Mouse (Mus musculus) CH12.LX (cell line): ENCODE measurements around the gene Hmcn1. TPM values are rescaled to one million over a fixed set of nuclear protein-coding genes. Genes with fewer than 3 reads are reported as not detected.
A peak's percentile ranks its signal among the peaks of the same experiment; 100 is the strongest.

ENCODE experiments used
- DNase-seq: peaks from one replicate; pipeline ENCODE4 v3.0.0-alpha.2; 2013; ENCODE audit errors: extremely low read depth
- H3K27ac ChIP-seq: 2 replicates; pipeline ENCODE4 v1.5.1; 2012; ENCODE audit warnings: low read depth, mild to moderate bottlenecking, control low read depth, moderate library complexity; ENCODE audit not compliant: insufficient read depth
- H3K27me3 ChIP-seq: replicated peaks from 2 replicates; pipeline ENCODE3; 2012; ENCODE audit warnings: inconsistent platforms
- H3K36me3 ChIP-seq, 2 experiments: replicated peaks in 1 of 2; 2 replicates each; pipeline versions ENCODE3 to v1.6.1; 2012; ENCODE audit warnings: inconsistent platforms in 1 of 2, low read length in 1 of 2, mild to moderate bottlenecking in 1 of 2, mixed read lengths in 1 of 2, moderate library complexity in 1 of 2; ENCODE audit not compliant: control insufficient read depth in 1 of 2, insufficient read depth in 1 of 2
- H3K4me1 ChIP-seq, 2 experiments: 2 replicates each; pipeline ENCODE4 v1.6.1; 2012; ENCODE audit warnings: inconsistent platforms in 1 of 2, moderate library complexity in 1 of 2; ENCODE audit not compliant: insufficient read depth in 2 of 2, control insufficient read depth in 1 of 2
- H3K4me2 ChIP-seq: 2 replicates; pipeline ENCODE4 v1.6.1; 2012; ENCODE audit warnings: low read depth, mild to moderate bottlenecking, control low read depth; ENCODE audit not compliant: poor library complexity, insufficient read depth, severe bottlenecking
- H3K4me3 ChIP-seq, 3 experiments: fragments of 150-350 bp in 1 of 3; sonication (generic) in 1 of 3; replicated peaks in 1 of 3; 2 replicates each; pipeline versions ENCODE3 to v1.5.1; 2011 to 2012; ENCODE audit warnings: low read depth in 2 of 3, low read length in 2 of 3, mild to moderate bottlenecking in 2 of 3, moderate library complexity in 2 of 3, control low read depth in 1 of 3, improper control_type of control experiment in 1 of 3, inconsistent platforms in 1 of 3, mixed read lengths in 1 of 3; ENCODE audit not compliant: poor library complexity in 1 of 3
- H3K79me2 ChIP-seq: replicated peaks from 2 replicates; pipeline ENCODE4 v1.6.1; 2012; ENCODE audit warnings: mild to moderate bottlenecking, moderate library complexity; ENCODE audit not compliant: control insufficient read depth, poor library complexity, insufficient read depth, severe bottlenecking; ENCODE audit errors: extremely low read depth
- H3K9ac ChIP-seq: 2 replicates; pipeline ENCODE4 v1.6.1; 2012; ENCODE audit warnings: low read depth, mild to moderate bottlenecking, control low read depth, moderate library complexity; ENCODE audit not compliant: insufficient read depth
- H3K9me3 ChIP-seq: replicated peaks from 2 replicates; pipeline ENCODE3; 2012; ENCODE audit warnings: low read length, inconsistent platforms, mixed read lengths
- ELF1 ChIP-seq: IDR thresholded peaks from 2 replicates; pipeline ENCODE4 v1.6.1; 2014; ENCODE audit warnings: low read depth, mild to moderate bottlenecking, inconsistent platforms, low read length, improper control_type of control experiment
- HCFC1 ChIP-seq: IDR thresholded peaks from 2 replicates; pipeline ENCODE4 v1.6.1; 2012; ENCODE audit warnings: low read depth, mild to moderate bottlenecking, inconsistent platforms, low read length, improper control_type of control experiment
- JUN ChIP-seq: IDR thresholded peaks from 2 replicates; pipeline ENCODE4 v1.6.1; 2011; ENCODE audit warnings: low read depth, mild to moderate bottlenecking, low read length, improper control_type of control experiment, moderate library complexity; ENCODE audit not compliant: insufficient read depth
- JUND ChIP-seq: conservative IDR thresholded peaks from 2 replicates; pipeline ENCODE4 v1.6.1; 2011; ENCODE audit warnings: low read depth, low read length, improper control_type of control experiment
- KAT2A ChIP-seq: IDR thresholded peaks from 2 replicates; pipeline ENCODE4 v1.6.1; 2012; ENCODE audit warnings: low read length, improper control_type of control experiment, inconsistent platforms; ENCODE audit not compliant: insufficient replicate concordance
- MAX ChIP-seq: IDR thresholded peaks from 2 replicates; pipeline ENCODE4 v1.6.1; 2011; ENCODE audit warnings: low read length, improper control_type of control experiment
- MAZ ChIP-seq: IDR thresholded peaks from 2 replicates; pipeline ENCODE4 v1.6.1; 2012; ENCODE audit warnings: low read depth, mild to moderate bottlenecking, inconsistent platforms, low read length, improper control_type of control experiment, moderate library complexity
- MXI1 ChIP-seq: IDR thresholded peaks from 2 replicates; pipeline ENCODE4 v1.6.1; 2011; ENCODE audit warnings: mild to moderate bottlenecking, low read depth, low read length, improper control_type of control experiment
- MYC ChIP-seq: IDR thresholded peaks from 2 replicates; pipeline ENCODE4 v1.6.1; 2011; ENCODE audit warnings: low read depth, mild to moderate bottlenecking, improper control_type of control experiment, low read length
- NELFE ChIP-seq: IDR thresholded peaks from 2 replicates; pipeline ENCODE4 v1.6.1; 2011; ENCODE audit warnings: low read depth, low read length, improper control_type of control experiment
- NRF1 ChIP-seq: IDR thresholded peaks from 2 replicates; pipeline ENCODE4 v1.6.1; 2014; ENCODE audit warnings: low read depth, mild to moderate bottlenecking, inconsistent platforms, low read length, improper control_type of control experiment, moderate library complexity
- PAX5 ChIP-seq: IDR thresholded peaks from 2 replicates; pipeline ENCODE4 v1.6.1; 2012; ENCODE audit warnings: low read length, inconsistent platforms, mixed read lengths
- POLR2A ChIP-seq: IDR thresholded peaks from 2 replicates; pipeline ENCODE4 v1.6.1; 2011; ENCODE audit warnings: low read depth, mild to moderate bottlenecking, improper control_type of control experiment, low read length
- POLR2AphosphoS2 ChIP-seq: IDR thresholded peaks from 2 replicates; pipeline ENCODE4 v1.6.1; 2011; ENCODE audit warnings: low read depth, low read length, improper control_type of control experiment
- SIN3A ChIP-seq: IDR thresholded peaks from 2 replicates; pipeline ENCODE4 v1.6.1; 2012; ENCODE audit warnings: low read length, improper control_type of control experiment, inconsistent platforms
- SMC3 ChIP-seq: IDR thresholded peaks from 2 replicates; pipeline ENCODE4 v1.6.1; 2011; ENCODE audit warnings: low read depth, low read length, improper control_type of control experiment
- USF1 ChIP-seq: IDR thresholded peaks from 2 replicates; pipeline ENCODE4 v1.6.1; 2014; ENCODE audit warnings: low read depth, mild to moderate bottlenecking, inconsistent platforms, low read length, improper control_type of control experiment
- ZKSCAN1 ChIP-seq: IDR thresholded peaks from 2 replicates; pipeline ENCODE4 v1.6.1; 2012; ENCODE audit warnings: low read depth, inconsistent platforms, low read length, improper control_type of control experiment, borderline replicate concordance
- dilution Hi-C: fragments of 300-500 bp; cut with MboI; formaldehyde crosslinking; loops from 2 replicates; pipeline ENCODE4 v1.14.3; 2020; ENCODE audit warnings: low sequenced_read_pairs; ENCODE audit not compliant: extremely low pct_unique_long_range_greater_than_20kb, extremely low pct_ligation_motif_present
- in situ Hi-C: fragments of 300-500 bp; cut with MboI; formaldehyde crosslinking; loops from 3 replicates; pipeline ENCODE4 v1.14.3; 2019; ENCODE audit warnings: low sequenced_read_pairs, low pct_ligation_motif_present, low pct_unique_long_range_greater_than_20kb, mixed read lengths
- polyA plus RNA-seq: library from polyadenylated mRNA; unstranded; fragments of >175 nt; gene quantifications from 2 replicates; pipeline ENCODE4 v1.2.1, GENCODE M21; 2012; ENCODE audit warnings: low read depth; ENCODE audit not compliant: insufficient read length
- total RNA-seq, 2 experiments: library from RNA; depleted of rRNA; stranded (reverse); fragments of 300-350 nt in 1 of 2; fragments of >200 nt in 1 of 2; gene quantifications; 2 replicates each; pipeline ENCODE4 v1.2.3; 2012 to 2014

Gene Hmcn1
- total and polyA plus RNA-seq, 3 experiments: under 0.01 to 0.04 (median 0.01) TPM

GRCm38 (mm10) chr1:150753920-150754319 is 239.3 kb downstream of the Hmcn1 start:
- Histone ChIP-seq H3K9me3 (no peaks in the 10 kb centered on the region), H3K4me1 (peaks cover 0 to under 1% of the 10 kb centered on the region in 2 experiments; a peak in 3 of 4 replicates), H3K27me3 (no peaks in the 10 kb centered on the region), H3K27ac (no peak overlapping the region), H3K36me3 (no peaks in the 10 kb centered on the region), H3K4me3 (no peak overlapping the region), H3K79me2 (no peaks in the 10 kb centered on the region), H3K4me2 (no peak overlapping the region), H3K9ac (no peak overlapping the region)
- TF ChIP-seq JUND (peak; percentile 57), MXI1 (no peak), JUN (peak; percentile 33; the same call in 1 of the 2 replicates)
- in situ Hi-C loops (no loop called here), dilution Hi-C loops (no loop called here)
- DNase-seq: no peak

GRCm38 (mm10) chr1:150748783-150749182 is 244.5 kb downstream of the Hmcn1 start:
- Histone ChIP-seq H3K4me1 (no peaks in the 10 kb centered on the region), H3K27me3 (no peaks in the 10 kb centered on the region), H3K4me2 (no peak overlapping the region), H3K4me3 (no peak overlapping the region), H3K27ac (no peak overlapping the region), H3K9me3 (no peaks in the 10 kb centered on the region), H3K79me2 (no peaks in the 10 kb centered on the region), H3K9ac (no peak overlapping the region), H3K36me3 (no peaks in the 10 kb centered on the region)
- DNase-seq: no peak
- dilution Hi-C loops: no loop called here
- TF ChIP-seq KAT2A (no peak), POLR2A (no peak), PAX5 (no peak), SIN3A (no peak)
- in situ Hi-C loops: no loop called here

DNA sequence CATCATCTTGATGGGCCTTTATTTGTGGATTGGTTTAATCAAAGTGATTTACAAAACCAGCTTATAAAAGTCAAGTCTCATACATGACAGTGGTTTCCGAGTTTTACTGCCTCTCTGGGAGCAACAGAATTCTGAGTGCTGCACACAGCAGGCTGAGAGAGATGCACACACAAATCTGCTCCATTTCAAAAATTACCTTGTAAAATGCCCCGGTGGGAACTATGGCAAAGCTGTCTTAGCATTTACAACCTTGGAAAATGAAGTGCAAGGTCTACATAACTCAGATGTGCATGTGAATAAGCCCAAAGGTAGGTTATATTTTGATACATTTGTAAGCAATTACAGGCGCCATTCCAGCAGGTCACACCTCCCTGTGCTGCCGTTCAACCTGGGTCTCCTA is 245.5 kb downstream of the Hmcn1 start:
- no peak overlapping the region for H3K4me3 ChIP-seq
- no peak for DNase-seq
- TF ChIP-seq NRF1 (no peak), ZKSCAN1 (no peak), MYC (no peak), MAX (no peak), ELF1 (no peak), MAZ (no peak), MXI1 (no peak), NELFE (no peak), POLR2AphosphoS2 (no peak), JUN (no peak), SIN3A (no peak), HCFC1 (no peak), USF1 (no peak), SMC3 (no peak)
- TF ChIP-seq, all 38 proteins: peak for 0
- in situ Hi-C loops (no loop called here), dilution Hi-C loops (no loop called here)
- Histone ChIP-seq H3K4me2 (no peak overlapping the region), H3K27me3 (no peaks in the 10 kb centered on the region), H3K9me3 (no peaks in the 10 kb centered on the region), H3K27ac (no peak overlapping the region), H3K79me2 (no peaks in the 10 kb centered on the region), H3K4me1 (no peaks in the 10 kb centered on the region), H3K36me3 (no peaks in the 10 kb centered on the region), H3K9ac (no peak overlapping the region)
